Mouse (Mus musculus) MEL (cell line): ENCODE data around the gene Tex26. TPM values are rescaled to one million over a fixed set of nuclear protein-coding genes. Genes with fewer than 3 reads are reported as not detected.

Experiments used
- DNase-seq: peaks from one replicate; pipeline ENCODE4 v3.0.0; 2011; ENCODE audit warnings: low read depth, low spot score
- H3K27ac ChIP-seq: 2 replicates; pipeline ENCODE4 v1.5.1; 2012; ENCODE audit warnings: low read depth, mild to moderate bottlenecking, control low read depth, low read length, moderate library complexity; ENCODE audit not compliant: control insufficient read depth
- H3K27me3 ChIP-seq, 2 experiments: fragments of 150-350 bp in 1 of 2; sonication (generic) in 1 of 2; 2 replicates each; pipeline ENCODE4 v1.6.1; 2012; ENCODE audit warnings: low read length in 2 of 2, mild to moderate bottlenecking in 2 of 2, improper control_type of control experiment in 1 of 2, moderate library complexity in 1 of 2; ENCODE audit not compliant: insufficient read depth in 2 of 2, control insufficient read depth in 1 of 2
- H3K36me3 ChIP-seq, 2 experiments: 2 replicates each; pipeline ENCODE4 v1.6.1; 2012 to 2014; ENCODE audit warnings: low read length in 2 of 2, improper control_type of control experiment in 1 of 2, inconsistent platforms in 1 of 2, mild to moderate bottlenecking in 1 of 2; ENCODE audit not compliant: insufficient read depth in 2 of 2, control insufficient read depth in 1 of 2
- H3K4me1 ChIP-seq, 2 experiments: fragments of 150-350 bp in 1 of 2; sonication (generic) in 1 of 2; 2 replicates each; pipeline ENCODE4 v1.6.1; 2012; ENCODE audit warnings: low read length in 2 of 2, improper control_type of control experiment in 1 of 2, mild to moderate bottlenecking in 1 of 2; ENCODE audit not compliant: insufficient read depth in 2 of 2, control insufficient read depth in 1 of 2
- H3K4me3 ChIP-seq, 2 experiments: fragments of 150-350 bp in 1 of 2; sonication (generic) in 1 of 2; 2 replicates each; pipeline ENCODE4 v1.5.1; 2012; ENCODE audit warnings: low read depth in 2 of 2, low read length in 2 of 2, mild to moderate bottlenecking in 2 of 2, moderate library complexity in 2 of 2, control low read depth in 1 of 2, improper control_type of control experiment in 1 of 2; ENCODE audit not compliant: control insufficient read depth in 1 of 2, insufficient read depth in 1 of 2
- H3K79me2 ChIP-seq: 2 replicates; pipeline ENCODE4 v1.6.1; 2012; ENCODE audit warnings: mild to moderate bottlenecking, low read length, moderate library complexity; ENCODE audit not compliant: control insufficient read depth, poor library complexity, insufficient read depth
- H3K9ac ChIP-seq: 2 replicates; pipeline ENCODE4 v1.6.1; 2012; ENCODE audit warnings: low read depth, mild to moderate bottlenecking, control low read depth, low read length, moderate library complexity; ENCODE audit not compliant: control insufficient read depth, poor library complexity, severe bottlenecking
- H3K9me3 ChIP-seq: fragments of 150-350 bp; sonication (generic); replicated peaks from 2 replicates; pipeline ENCODE4 v1.6.1; 2012; ENCODE audit warnings: mild to moderate bottlenecking, low read length, improper control_type of control experiment, moderate library complexity; ENCODE audit not compliant: insufficient read depth
- BHLHE40 ChIP-seq: IDR thresholded peaks from 2 replicates; pipeline ENCODE4 v1.6.1; 2012; ENCODE audit warnings: low read depth, mild to moderate bottlenecking, inconsistent platforms, low read length, improper control_type of control experiment, borderline replicate concordance
- CHD2 ChIP-seq: IDR thresholded peaks from 2 replicates; pipeline ENCODE4 v1.6.1; 2011; ENCODE audit warnings: low read length, improper control_type of control experiment
- CTCF ChIP-seq, 3 experiments: IDR thresholded peaks in 2 of 3; conservative IDR thresholded peaks in 1 of 3; 2 replicates each; pipeline ENCODE4 v1.5.1; 2011 to 2012; ENCODE audit warnings: low read length in 3 of 3, low read depth in 2 of 3, mild to moderate bottlenecking in 2 of 3, improper control_type of control experiment in 1 of 3, inconsistent platforms in 1 of 3, mixed read lengths in 1 of 3, moderate library complexity in 1 of 3; ENCODE audit not compliant: control insufficient read depth in 1 of 3, insufficient read depth in 1 of 3, poor library complexity in 1 of 3, severe bottlenecking in 1 of 3
- E2F4 ChIP-seq: IDR thresholded peaks from 2 replicates; pipeline ENCODE4 v1.6.1; 2011; ENCODE audit warnings: low read depth, low read length, improper control_type of control experiment, borderline replicate concordance
- ELF1 ChIP-seq: IDR thresholded peaks from 2 replicates; pipeline ENCODE4 v1.6.1; 2014; ENCODE audit warnings: low read depth, mild to moderate bottlenecking, inconsistent platforms, low read length, improper control_type of control experiment, moderate library complexity
- GATA1 ChIP-seq: IDR thresholded peaks from 2 replicates; pipeline ENCODE4 v1.6.1; 2011; ENCODE audit warnings: low read depth, low read length, improper control_type of control experiment
- HCFC1 ChIP-seq: IDR thresholded peaks from 2 replicates; pipeline ENCODE4 v1.6.1; 2012; ENCODE audit warnings: low read depth, mild to moderate bottlenecking, inconsistent platforms, low read length, improper control_type of control experiment, moderate library complexity
- JUND ChIP-seq: IDR thresholded peaks from 2 replicates; pipeline ENCODE4 v1.6.1; 2011; ENCODE audit warnings: low read depth, mild to moderate bottlenecking, improper control_type of control experiment, low read length
- MAFK ChIP-seq: IDR thresholded peaks from 2 replicates; pipeline ENCODE4 v1.6.1; 2011; ENCODE audit warnings: low read depth, mild to moderate bottlenecking, low read length, improper control_type of control experiment, borderline replicate concordance
- MAZ ChIP-seq: IDR thresholded peaks from 2 replicates; pipeline ENCODE4 v1.6.1; 2012; ENCODE audit warnings: low read depth, mild to moderate bottlenecking, inconsistent platforms, low read length, improper control_type of control experiment
- MXI1 ChIP-seq: IDR thresholded peaks from 2 replicates; pipeline ENCODE4 v1.6.1; 2011; ENCODE audit warnings: mild to moderate bottlenecking, low read depth, low read length, improper control_type of control experiment
- MYB ChIP-seq: IDR thresholded peaks from 2 replicates; pipeline ENCODE4 v1.6.1; 2011; ENCODE audit warnings: mild to moderate bottlenecking, low read depth, low read length, improper control_type of control experiment
- MYC ChIP-seq: IDR thresholded peaks from 2 replicates; pipeline ENCODE4 v1.6.1; 2011; ENCODE audit warnings: low read depth, mild to moderate bottlenecking, low read length, improper control_type of control experiment, moderate library complexity
- NELFE ChIP-seq: IDR thresholded peaks from 2 replicates; pipeline ENCODE4 v1.6.1; 2011; ENCODE audit warnings: low read depth, low read length, improper control_type of control experiment
- POLR2A ChIP-seq, 2 experiments: IDR thresholded peaks; 2 replicates each; pipeline ENCODE4 v1.6.1; 2011 to 2012; ENCODE audit warnings: low read length in 2 of 2, mild to moderate bottlenecking in 2 of 2, control low read depth in 1 of 2, improper control_type of control experiment in 1 of 2, low read depth in 1 of 2, moderate library complexity in 1 of 2; ENCODE audit not compliant: control insufficient read depth in 1 of 2, insufficient read depth in 1 of 2, poor library complexity in 1 of 2
- RCOR1 ChIP-seq: IDR thresholded peaks from 2 replicates; pipeline ENCODE4 v1.6.1; 2012; ENCODE audit warnings: low read depth, mild to moderate bottlenecking, inconsistent platforms, low read length, improper control_type of control experiment
- SIN3A ChIP-seq: IDR thresholded peaks from 2 replicates; pipeline ENCODE4 v1.6.1; 2012; ENCODE audit warnings: low read length, improper control_type of control experiment, inconsistent platforms
- SMC3 ChIP-seq: IDR thresholded peaks from 2 replicates; pipeline ENCODE4 v1.6.1; 2011; ENCODE audit warnings: low read depth, low read length, improper control_type of control experiment
- TCF12 ChIP-seq: IDR thresholded peaks from 2 replicates; pipeline ENCODE4 v1.6.1; 2014; ENCODE audit warnings: low read depth, mild to moderate bottlenecking, inconsistent platforms, low read length, improper control_type of control experiment, moderate library complexity
- ZKSCAN1 ChIP-seq: IDR thresholded peaks from 2 replicates; pipeline ENCODE4 v1.6.1; 2012; ENCODE audit warnings: low read depth, mild to moderate bottlenecking, inconsistent platforms, low read length, improper control_type of control experiment, moderate library complexity
- ZNF384 ChIP-seq: IDR thresholded peaks from 2 replicates; pipeline ENCODE4 v1.6.1; 2012; ENCODE audit warnings: low read depth, mild to moderate bottlenecking, inconsistent platforms, low read length, improper control_type of control experiment
- polyA plus RNA-seq, 2 experiments: library from polyadenylated mRNA; stranded (reverse) in 1 of 2; unstranded in 1 of 2; fragments of >175 nt in 1 of 2; fragments of >200 nt in 1 of 2; gene quantifications; 2 replicates each; pipeline versions ENCODE4 v1.2.1 to v1.2.4; 2012; ENCODE audit warnings: low replicate concordance in 2 of 2, low read depth in 1 of 2; ENCODE audit not compliant: insufficient read length in 2 of 2, insufficient read depth in 1 of 2, missing spikeins in 1 of 2
- total RNA-seq: library from RNA; depleted of rRNA; stranded (reverse); fragments of 300-350 nt; gene quantifications from 2 replicates; pipeline ENCODE4 v1.2.3, GENCODE M21; 2012

The Tex26 gene
- total and polyA plus RNA-seq, 3 experiments, result not detected

- Histone ChIP-seq H3K79me2 (no peaks in the 10 kb centered on the region), H3K4me1 (no peaks in the 10 kb centered on the region), H3K27ac (no peak overlapping the region), H3K27me3 (peaks cover 0 to 2% of the 10 kb centered on the region in 2 experiments; a peak in 2 of 4 replicates), H3K9ac (no peak overlapping the region), H3K9me3 (no peaks in the 10 kb centered on the region), H3K36me3 (no peaks in the 10 kb centered on the region), H3K4me3 (no peak overlapping the region)
- peak; percentile 22 for DNase-seq
- TF ChIP-seq MAFK (no peak), NELFE (no peak), SMC3 (peak; percentile 10; the same call in 1 of the 2 replicates), SIN3A (no peak), POLR2A (IDR thresholded peaks at IDR 0.05; ENCODE audit: control insufficient read depth in 1 of 2, insufficient read depth in 1 of 2, low read depth in 1 of 2, low read length in 2 of 2, poor library complexity in 1 of 2) (no peak), CTCF (IDR thresholded peaks at IDR 0.05 in 2 of 3, conservative IDR thresholded peaks at IDR 0.05 in 1 of 3; ENCODE audit: control insufficient read depth in 1 of 3, insufficient read depth in 1 of 3, low read depth in 2 of 3, low read length in 3 of 3, poor library complexity in 1 of 3, severe bottlenecking in 1 of 3) (peak; percentile 10 to 30 (median 19); a peak in 4 of 6 replicates)
Measured at GRCm38 (mm10) chr5:149474142-149474541, 34.7 kb downstream of the Tex26 start.

- TF ChIP-seq BHLHE40, result no peak
- Histone ChIP-seq H3K9me3 (no peaks in the 10 kb centered on the region), H3K27ac (no peak overlapping the region), H3K27me3 (0 out of 4 replicates have a peak, but pooled peaks cover 0 to 2% of the 10 kb centered on the region in 2 experiments), H3K79me2 (no peaks in the 10 kb centered on the region), H3K4me3 (no peak overlapping the region), H3K4me1 (no peaks in the 10 kb centered on the region), H3K9ac (no peak overlapping the region), H3K36me3 (no peaks in the 10 kb centered on the region)
- no peak for DNase-seq
Measured at GRCm38 (mm10) chr5:149474701-149475468, 35.4 kb downstream of the Tex26 start.

- H3K36me3 ChIP-seq, result no peaks in the 10 kb centered on the region
- no peak overlapping the region for H3K9ac ChIP-seq
- H3K4me3 ChIP-seq, result no peak overlapping the region
- no peaks in the 10 kb centered on the region for H3K9me3 ChIP-seq
- 0 out of 4 replicates have a peak, but pooled peaks cover 0 to 2% of the 10 kb centered on the region in 2 experiments for H3K27me3 ChIP-seq
- no peaks in the 10 kb centered on the region; a peak in 1 of 4 replicates for H3K4me1 ChIP-seq
- no peak for DNase-seq
- H3K79me2 ChIP-seq, result no peaks in the 10 kb centered on the region
- no peak overlapping the region for H3K27ac ChIP-seq
- TF ChIP-seq HCFC1 (no peak), RCOR1 (no peak), E2F4 (no peak), MAZ (no peak), MYB (no peak), ZNF384 (no peak), ZKSCAN1 (no peak), CHD2 (no peak), SIN3A (no peak), ELF1 (no peak), TCF12 (no peak), JUND (no peak), MYC (no peak), MXI1 (no peak), GATA1 (no peak)
Measured at GRCm38 (mm10) chr5:149481920-149482319, 42.5 kb downstream of the Tex26 start.
